Mouse (Mus musculus) stomach, postnatal 0 days (tissue): Measurements from ENCODE around the gene Lxn. TPM values are rescaled to one million over a fixed set of nuclear protein-coding genes. Genes with fewer than 3 reads are reported as not detected.

Experiments used
- ATAC-seq: fragments of 200-750 bp; cut with Nextera tagmentation; 2 replicates; pipeline ENCODE4 v1.8.0; 2017; ENCODE audit not compliant: low FRiP score, low TSS enrichment
- DNase-seq: peaks from one replicate; pipeline ENCODE4 v3.0.0-alpha.2; 2016; ENCODE audit warnings: low spot score
- H3K27ac ChIP-seq: fragments of 300-500 bp; sonication (generic); replicated peaks from 2 replicates; pipeline ENCODE4 v1.5.1; 2014; ENCODE audit warnings: mild to moderate bottlenecking, control low read depth
- H3K27me3 ChIP-seq: fragments of 300-500 bp; sonication (generic); 2 replicates; pipeline ENCODE4 v1.6.1; 2014; ENCODE audit warnings: low read length; ENCODE audit not compliant: control insufficient read depth, insufficient read depth
- H3K36me3 ChIP-seq: fragments of 300-500 bp; sonication (generic); 2 replicates; pipeline ENCODE4 v1.6.1; 2014; ENCODE audit warnings: low read length, mixed read lengths; ENCODE audit not compliant: control insufficient read depth, insufficient read depth
- H3K4me1 ChIP-seq: fragments of 300-500 bp; sonication (generic); replicated peaks from 2 replicates; pipeline ENCODE4 v1.6.1; 2014; ENCODE audit warnings: antibody characterized with exemption; ENCODE audit not compliant: control insufficient read depth, insufficient read depth
- H3K4me2 ChIP-seq: fragments of 300-500 bp; sonication (generic); replicated peaks from 2 replicates; pipeline ENCODE4 v1.6.1; 2014; ENCODE audit warnings: low read depth, mild to moderate bottlenecking, control low read depth, moderate library complexity
- H3K4me3 ChIP-seq: fragments of 300-500 bp; sonication (generic); 2 replicates; pipeline ENCODE4 v1.5.1; 2014; ENCODE audit warnings: low read depth, low read length, control low read depth
- H3K9ac ChIP-seq: fragments of 300-500 bp; sonication (generic); 2 replicates; pipeline ENCODE4 v1.6.1; 2014; ENCODE audit warnings: mild to moderate bottlenecking, low read length, control low read depth, mixed read lengths
- H3K9me3 ChIP-seq: fragments of 300-500 bp; sonication (generic); 2 replicates; pipeline ENCODE4 v1.6.1; 2016; ENCODE audit warnings: low read length; ENCODE audit not compliant: control insufficient read depth
- CTCF ChIP-seq: IDR thresholded peaks from 2 replicates; pipeline ENCODE4 v1.5.1; 2016; ENCODE audit warnings: antibody characterized with exemption, low read depth, mild to moderate bottlenecking, moderate library complexity
- EP300 ChIP-seq: optimal IDR thresholded peaks from 2 replicates; pipeline ENCODE3; 2016; ENCODE audit warnings: antibody characterized with exemption
- WGBS: fragments of 180-500 bp; shearing (Covaris S2); extraction: QIAGEN DNeasy Blood & Tissue Kit; methylation state at CpG from one replicate; pipeline ENCODE4 v1.1.7; 2014; 5-methylcytosine and 5-hydroxymethylcytosine counted together
- polyA plus RNA-seq: library from polyadenylated mRNA; unstranded; fragments of >200 nt; fragmentation: Nextera tagmentation; extraction: Ambion mirVana; gene quantifications from 2 replicates; pipeline ENCODE4 v1.2.1, GENCODE M21; 2015

Lxn gene
- polyA plus RNA-seq, 1 experiment from 2014 or later, result 71.8 TPM

DNA sequence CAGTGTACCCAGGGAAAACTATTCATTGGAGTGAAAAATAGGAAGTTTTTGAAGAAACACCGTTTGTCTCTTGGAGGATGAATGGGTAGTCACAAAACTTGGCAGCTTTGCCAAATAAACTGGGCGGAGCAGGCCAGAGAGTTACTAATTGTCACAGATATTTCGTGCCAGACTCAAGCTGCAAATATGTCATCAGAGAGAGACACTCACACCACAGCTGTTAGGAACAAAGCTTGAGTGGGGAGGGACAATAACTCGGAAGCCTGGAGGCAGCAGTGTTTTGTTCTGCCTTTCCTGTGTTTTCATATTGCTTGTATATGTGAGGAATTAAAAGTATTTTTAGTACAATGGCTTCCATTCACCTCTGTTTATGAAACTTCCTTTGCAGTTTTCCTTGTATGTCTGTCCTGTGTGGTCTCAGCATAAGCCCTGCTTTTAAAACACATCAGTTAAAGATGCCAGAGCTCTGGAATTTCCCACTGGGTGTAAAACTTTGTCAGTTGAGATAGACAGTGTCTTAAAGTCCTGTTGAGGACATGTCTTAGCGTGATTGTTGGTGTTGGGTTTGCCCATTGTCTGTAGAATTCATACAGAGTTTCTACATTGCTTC is 13.0 kb downstream of the Lxn start:
- WGBS, result 59% methylated on average over 5 of the region's 5 CpGs
- peaks cover 23% of the 10 kb centered on the region; the same call in 1 of the 2 replicates for H3K36me3 ChIP-seq
- no peak for ATAC-seq

DNA sequence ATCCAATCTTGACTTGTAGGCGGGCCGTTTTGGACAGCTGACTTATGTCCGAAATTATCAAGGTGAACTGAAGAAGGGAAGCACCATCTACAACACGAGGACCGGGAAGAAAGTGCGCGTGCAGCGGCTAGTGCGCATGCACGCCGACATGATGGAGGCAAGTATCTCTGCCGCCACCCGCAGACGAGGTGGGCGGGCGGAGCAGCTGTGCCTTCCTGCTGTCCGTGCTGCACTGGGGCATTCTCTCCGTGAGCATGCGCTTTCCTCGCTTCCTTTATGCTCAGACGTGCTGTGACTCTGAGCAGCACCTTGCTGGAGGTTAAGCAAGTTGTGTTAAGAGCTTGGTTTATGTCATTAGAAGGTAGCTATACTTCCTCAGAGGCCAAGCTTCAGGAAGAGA is 14.1 kb downstream of the Lxn start:
- Histone ChIP-seq H3K9me3 (no peaks in the 10 kb centered on the region), H3K4me3 (no peak overlapping the region), H3K4me2 (no peak overlapping the region), H3K27ac (no peak overlapping the region), H3K4me1 (no peaks in the 10 kb centered on the region), H3K27me3 (no peaks in the 10 kb centered on the region), H3K9ac (no peak overlapping the region), H3K36me3 (peaks cover 21% of the 10 kb centered on the region; the same call in 1 of the 2 replicates)
- DNase-seq, result no peak
- 85% methylated on average over 21 of the region's 21 CpGs for WGBS
- ATAC-seq, result no peak
- TF ChIP-seq EP300, result no peak
- TF ChIP-seq CTCF, result no peak

More for the DNA sequence above, 13.0 kb downstream of the Lxn start:
- Histone ChIP-seq H3K9ac (no peak overlapping the region), H3K4me1 (no peaks in the 10 kb centered on the region), H3K4me2 (no peak overlapping the region), H3K4me3 (no peak overlapping the region), H3K9me3 (no peaks in the 10 kb centered on the region), H3K27ac (no peak overlapping the region), H3K27me3 (no peaks in the 10 kb centered on the region)
- no peak for TF ChIP-seq EP300
- TF ChIP-seq CTCF, result no peak
- DNase-seq, result no peak

DNA sequence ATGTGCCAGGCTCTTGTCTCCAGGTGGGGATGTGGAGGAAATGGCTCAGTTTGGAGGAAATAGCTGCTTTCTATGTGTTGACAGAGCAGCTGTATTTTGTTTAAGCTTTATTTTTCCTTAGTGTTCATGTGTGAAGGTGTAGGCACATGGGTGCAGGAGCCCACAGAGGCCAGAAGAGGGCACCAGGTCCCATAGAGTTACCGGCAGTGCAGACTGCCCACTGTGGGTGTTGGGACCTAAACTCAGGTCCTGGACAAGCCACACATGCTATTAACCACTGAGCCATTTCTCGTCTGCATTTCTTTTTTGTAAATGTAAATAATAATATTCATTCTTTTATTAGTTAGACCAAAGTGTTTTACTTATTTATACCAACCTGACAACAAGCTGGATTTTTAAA is 16.6 kb downstream of the Lxn start:
- H3K27me3 ChIP-seq, result no peaks in the 10 kb centered on the region
- H3K4me1 ChIP-seq, result no peaks in the 10 kb centered on the region
- no peak for DNase-seq
- H3K9me3 ChIP-seq, result no peaks in the 10 kb centered on the region
- TF ChIP-seq CTCF (peak; percentile 49), EP300 (no peak)
- 91% methylated on average over 2 of the region's 2 CpGs for WGBS
- no peak overlapping the region for H3K4me3 ChIP-seq
- H3K9ac ChIP-seq, result no peak overlapping the region
- no peak overlapping the region for H3K27ac ChIP-seq
- no peak for ATAC-seq
- peaks cover 13% of the 10 kb centered on the region; the same call in 1 of the 2 replicates for H3K36me3 ChIP-seq
- H3K4me2 ChIP-seq, result no peak overlapping the region

DNA sequence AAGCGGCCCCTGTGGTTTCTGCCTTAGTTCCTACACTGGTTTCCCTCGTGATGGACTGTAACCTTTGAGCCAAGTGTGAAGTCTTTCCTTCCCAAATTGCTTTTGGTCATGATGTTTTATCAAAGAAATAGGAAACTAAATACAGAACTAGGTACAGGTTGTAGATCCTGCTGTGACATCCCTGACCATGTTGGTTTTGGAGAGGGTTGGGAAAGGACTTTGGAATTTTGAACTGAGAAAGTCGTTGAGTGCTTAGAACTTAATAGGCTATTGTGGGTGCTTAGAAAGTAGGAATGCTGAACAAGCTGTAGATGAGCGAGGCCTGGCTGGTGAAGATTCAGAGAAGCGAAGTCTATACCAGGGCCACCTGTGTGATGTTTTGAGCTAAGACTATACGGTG is 29.7 kb downstream of the Lxn start:
- ATAC-seq (no peak), DNase-seq (no peak)
- Histone ChIP-seq H3K4me3 (no peak overlapping the region), H3K4me2 (no peak overlapping the region), H3K9me3 (no peaks in the 10 kb centered on the region), H3K9ac (no peak overlapping the region), H3K36me3 (peaks cover 6% of the 10 kb centered on the region; the same call in 1 of the 2 replicates), H3K27ac (no peak overlapping the region), H3K27me3 (no peaks in the 10 kb centered on the region), H3K4me1 (no peaks in the 10 kb centered on the region)
- WGBS, result 94% methylated on average over 6 of the region's 6 CpGs
- no peak for TF ChIP-seq CTCF
- TF ChIP-seq EP300, result no peak

DNA sequence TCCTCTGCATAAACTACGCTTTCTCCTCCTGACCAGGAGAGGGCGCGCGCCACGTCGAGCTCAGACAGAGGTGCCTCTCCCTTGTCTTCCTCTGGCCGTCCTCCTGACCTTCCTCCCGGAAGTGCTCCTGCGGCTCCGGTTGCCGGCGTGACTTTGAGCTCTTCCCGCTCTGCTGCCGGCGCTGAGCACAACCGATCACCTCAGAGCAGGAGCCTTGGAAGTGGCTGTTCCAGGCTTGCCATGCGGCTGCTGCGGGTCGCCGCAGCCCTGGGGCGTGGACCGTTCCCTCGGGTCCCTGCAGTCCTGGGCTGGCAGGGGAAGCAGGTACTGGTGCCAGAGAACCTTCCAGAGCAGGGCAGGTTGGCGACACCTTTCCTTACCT is 33.7 kb downstream of the Lxn start, which contains the start of gene Gfm1:
Gfm1 (plus strand) TSS at position 98 of the 382 bp plus-strand sequence.
- H3K36me3 ChIP-seq, result no peaks in the 10 kb centered on the region
- H3K27me3 ChIP-seq, result no peaks in the 10 kb centered on the region
- peak within 1 kb of the TSS; percentile 89 for H3K4me3 ChIP-seq
- no peaks in the 10 kb centered on the region for H3K9me3 ChIP-seq
- peak within 1 kb of the TSS; percentile 80 for H3K4me2 ChIP-seq
- peak; percentile 96 for ATAC-seq
- DNase-seq, result peak; percentile 90
- H3K27ac ChIP-seq, result 0 out of 2 replicates have a peak within 1 kb of the TSS, but pooled peaks have one; percentile 35
- under 1% methylated on average over 24 of the region's 24 CpGs for WGBS
- peak within 1 kb of the TSS; percentile 85 for H3K9ac ChIP-seq
- peak; percentile 96 for TF ChIP-seq CTCF
- TF ChIP-seq EP300, result no peak
- no peaks in the 10 kb centered on the region for H3K4me1 ChIP-seq

DNA sequence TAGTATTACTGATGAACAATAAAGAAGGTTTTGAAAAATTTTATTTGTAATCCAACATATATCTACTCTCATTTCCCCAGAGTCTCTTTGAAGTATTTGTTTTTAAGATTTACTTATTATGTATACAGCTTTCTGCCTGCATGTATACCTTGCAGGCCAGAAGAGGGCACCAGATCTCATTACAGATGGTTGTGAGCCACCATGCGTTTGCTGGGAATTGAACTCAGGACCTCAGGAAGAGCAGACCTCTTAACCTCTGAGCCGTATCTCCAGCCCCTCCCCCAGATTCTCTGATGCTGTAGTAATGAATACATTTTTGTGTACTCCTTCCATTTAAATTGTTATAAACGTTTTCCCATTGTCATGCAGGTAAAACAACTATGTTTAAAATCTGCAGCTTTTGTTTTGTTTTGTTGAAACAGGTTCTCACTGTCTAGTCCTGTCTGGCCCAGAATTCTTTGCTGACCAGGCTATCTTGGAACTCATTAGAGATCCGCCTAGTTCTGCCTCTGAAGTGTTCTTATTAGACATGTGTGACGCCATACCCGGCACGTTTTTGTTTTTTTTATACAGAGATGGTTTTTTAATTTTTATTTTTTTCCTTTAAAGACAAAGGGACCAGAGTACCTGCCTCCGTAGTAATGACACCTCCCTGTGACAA is 34.3 kb downstream of the Lxn start:
- TF ChIP-seq CTCF (peak; percentile 30; the same call in 1 of the 2 replicates), EP300 (no peak)
- Histone ChIP-seq H3K27me3 (no peaks in the 10 kb centered on the region), H3K27ac (no peak overlapping the region), H3K4me2 (peak overlapping the region; percentile 80), H3K36me3 (no peaks in the 10 kb centered on the region), H3K4me1 (no peaks in the 10 kb centered on the region), H3K4me3 (peak overlapping the region; percentile 89), H3K9me3 (no peaks in the 10 kb centered on the region), H3K9ac (peak overlapping the region; percentile 85; the same call in 1 of the 2 replicates)
- DNase-seq, result no peak
- ATAC-seq, result peak; percentile 62
- 29% methylated on average over 8 of the region's 8 CpGs for WGBS

Other genes starting within 250 kb of the Lxn start
- gene Mlf1, start 89.8 kb downstream of the Lxn start, polyA plus RNA-seq, result 5.1 and 5.7 TPM in 2 replicates
- gene Gm17402, start 88.8 kb downstream of the Lxn start, polyA plus RNA-seq, result not detected in 2 replicates
- gene Gfm1, start 33.8 kb downstream of the Lxn start, polyA plus RNA-seq, result 27.9 and 28.2 TPM in 2 replicates
- gene Rarres1, start 51.6 kb upstream of the Lxn start, polyA plus RNA-seq, result 3.1 and 3.9 TPM in 2 replicates
- 31.1 and 35.3 TPM in 2 replicates for gene Mfsd1, start 118.8 kb upstream of the Lxn start, polyA plus RNA-seq